In the genomic region with DNA sequence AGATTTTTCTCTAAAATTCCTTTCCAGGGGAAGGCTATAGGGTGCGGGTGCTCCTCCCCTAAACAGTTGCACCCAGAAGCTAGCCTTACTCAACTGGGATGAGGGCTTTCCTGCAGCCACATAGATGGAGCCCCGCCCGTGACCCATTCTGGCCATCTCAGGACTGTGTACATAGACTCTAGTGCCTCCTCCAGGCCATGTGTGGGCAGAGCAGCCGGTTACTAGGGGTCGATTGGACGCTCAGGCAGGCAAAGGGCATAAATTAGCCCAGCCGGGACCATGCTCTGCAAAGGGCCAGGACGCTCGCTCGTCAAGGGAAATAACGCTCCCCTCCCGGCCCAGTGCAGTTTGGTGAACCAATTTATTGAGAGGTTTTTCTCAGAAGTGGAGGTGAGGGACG, we compare ENCODE assay signal across 13 mouse cellular contexts. TPM values are rescaled to one million over a fixed set of nuclear protein-coding genes. Genes with fewer than 3 reads are reported as not detected.
DNase-seq lines count a peak whose midpoint lies in the region; ATAC-seq lines count a peak whose summit lies in the region.
"Had no signal": no experiment of that assay in that cellular context is flagged by ENCODE, and none has a peak within 500 bp of the region (broad histone marks: within the 10 kb centered on the region; RNA-seq: fewer than 3 reads in every experiment).

No protein-coding gene starts in this region.

- ATAC-seq in hindbrain, embryonic 11.5 days (ENCODE audit: low FRiP score): peak; percentile 53
- ATAC-seq in hindbrain, embryonic 13.5 days (ENCODE audit: low FRiP score): no peak
- ATAC-seq in midbrain, embryonic 12.5 days (ENCODE audit: low FRiP score, low read depth): peak; percentile 25; the same call in 1 of the 2 replicates
- no peak for ATAC-seq in midbrain, embryonic 16.5 days
- no peak for ATAC-seq in granulocyte monocyte progenitor cell, adult 5-6 weeks (replicated peaks; ENCODE audit: poor library complexity, severe bottlenecking)

- peak; percentile 66 for DNase-seq in hindbrain, embryonic 11.5 days (ENCODE audit: low spot score)
- DNase-seq in embryonic facial prominence, embryonic 10.5 days (ENCODE audit: low spot score): peak; percentile 55
- peak; percentile 87 for DNase-seq in retina, postnatal 1 day
- DNase-seq: lung, adult 18-20 months had no signal

- no peak overlapping the region for H3K4me3 ChIP-seq in hindbrain, embryonic 11.5 days (ENCODE audit: low read depth, low read length)
- no peak overlapping the region for H3K4me3 ChIP-seq in hindbrain, embryonic 13.5 days
- no peak overlapping the region for H3K4me3 ChIP-seq in midbrain, embryonic 12.5 days
- H3K4me3 ChIP-seq in midbrain, embryonic 16.5 days (ENCODE audit: low read depth, low read length): no peak overlapping the region
- H3K4me3 ChIP-seq in embryonic facial prominence, embryonic 10.5 days: no peak overlapping the region
- H3K4me3 ChIP-seq: erythroblast, embryonic 14.5 days had no signal

- 0 out of 2 replicates have a peak overlapping the region, but pooled peaks have one; percentile 8 for H3K9ac ChIP-seq in hindbrain, embryonic 11.5 days (ENCODE audit: low read depth, low read length)
- no peak overlapping the region for H3K9ac ChIP-seq in hindbrain, embryonic 13.5 days
- H3K9ac ChIP-seq in midbrain, embryonic 12.5 days (replicated peaks): no peak overlapping the region
- no peak overlapping the region for H3K9ac ChIP-seq in midbrain, embryonic 16.5 days (ENCODE audit: low read depth, low read length)

- 16% methylated on average over 13 of the region's 13 CpGs for WGBS in hindbrain, embryonic 11.5 days
- 14% methylated on average over 13 of the region's 13 CpGs for WGBS in hindbrain, embryonic 13.5 days
- 7% methylated on average over 13 of the region's 13 CpGs for WGBS in midbrain, embryonic 12.5 days
- 12% methylated on average over 13 of the region's 13 CpGs for WGBS in midbrain, embryonic 16.5 days
- 10% methylated on average over 13 of the region's 13 CpGs for WGBS in embryonic facial prominence, embryonic 10.5 days

- H3K27ac ChIP-seq in hindbrain, embryonic 11.5 days (ENCODE audit: low read depth, low read length): no peak overlapping the region
- H3K27ac ChIP-seq in hindbrain, embryonic 13.5 days: no peak overlapping the region
- H3K27ac ChIP-seq in midbrain, embryonic 12.5 days (replicated peaks): no peak overlapping the region; the same call in 1 of the 2 replicates
- no peak overlapping the region for H3K27ac ChIP-seq in midbrain, embryonic 16.5 days (ENCODE audit: low read length)
- no peak overlapping the region for H3K27ac ChIP-seq in embryonic facial prominence, embryonic 10.5 days (replicated peaks)

- H3K27me3 ChIP-seq in hindbrain, embryonic 11.5 days (ENCODE audit: control insufficient read depth, insufficient read depth, low read length): peaks cover 67% of the 10 kb centered on the region
- H3K27me3 ChIP-seq in hindbrain, embryonic 13.5 days: peaks cover 87% of the 10 kb centered on the region
- H3K27me3 ChIP-seq in midbrain, embryonic 12.5 days: peaks cover 91% of the 10 kb centered on the region
- peaks cover 34% of the 10 kb centered on the region for H3K27me3 ChIP-seq in midbrain, embryonic 16.5 days (ENCODE audit: control insufficient read depth, insufficient read depth, low read depth, low read length)
- peaks cover 98% of the 10 kb centered on the region for H3K27me3 ChIP-seq in embryonic facial prominence, embryonic 10.5 days (replicated peaks; ENCODE audit: low read depth, poor library complexity, severe bottlenecking)

- no peaks in the 10 kb centered on the region for H3K36me3 ChIP-seq in hindbrain, embryonic 11.5 days (ENCODE audit: control insufficient read depth, insufficient read depth, low read length)
- no peaks in the 10 kb centered on the region for H3K36me3 ChIP-seq in hindbrain, embryonic 13.5 days
- no peaks in the 10 kb centered on the region for H3K36me3 ChIP-seq in midbrain, embryonic 12.5 days
- H3K36me3 ChIP-seq in midbrain, embryonic 16.5 days (ENCODE audit: control insufficient read depth, insufficient read depth, low read length): no peaks in the 10 kb centered on the region
- no peaks in the 10 kb centered on the region for H3K36me3 ChIP-seq in embryonic facial prominence, embryonic 10.5 days (replicated peaks)

- no peaks in the 10 kb centered on the region for H3K9me3 ChIP-seq in hindbrain, embryonic 11.5 days (ENCODE audit: control insufficient read depth, low read length)
- H3K9me3 ChIP-seq in hindbrain, embryonic 13.5 days: no peaks in the 10 kb centered on the region
- no peaks in the 10 kb centered on the region for H3K9me3 ChIP-seq in midbrain, embryonic 12.5 days
- H3K9me3 ChIP-seq in midbrain, embryonic 16.5 days (replicated peaks; ENCODE audit: control insufficient read depth, low read length, poor library complexity, severe bottlenecking): no peaks in the 10 kb centered on the region
- H3K9me3 ChIP-seq in embryonic facial prominence, embryonic 10.5 days: no peaks in the 10 kb centered on the region

- H3K4me1 ChIP-seq in hindbrain, embryonic 11.5 days (replicated peaks; ENCODE audit: control insufficient read depth, insufficient read depth, low read length): peaks cover 15% of the 10 kb centered on the region
- peaks cover 64% of the 10 kb centered on the region for H3K4me1 ChIP-seq in hindbrain, embryonic 13.5 days (replicated peaks)
- peaks cover 50% of the 10 kb centered on the region for H3K4me1 ChIP-seq in midbrain, embryonic 12.5 days
- peaks cover 15% of the 10 kb centered on the region for H3K4me1 ChIP-seq in midbrain, embryonic 16.5 days (ENCODE audit: control insufficient read depth, insufficient read depth, low read length)
- H3K4me1 ChIP-seq in embryonic facial prominence, embryonic 10.5 days: peaks cover 41% of the 10 kb centered on the region

- H3K4me2 ChIP-seq in hindbrain, embryonic 11.5 days (replicated peaks; ENCODE audit: low read depth, low read length): no peak overlapping the region
- H3K4me2 ChIP-seq in hindbrain, embryonic 13.5 days: no peak overlapping the region
- H3K4me2 ChIP-seq in midbrain, embryonic 12.5 days (replicated peaks): no peak overlapping the region
- no peak overlapping the region; the same call in 1 of the 2 replicates for H3K4me2 ChIP-seq in midbrain, embryonic 16.5 days (ENCODE audit: low read length)

RNA-seq across cellular contexts. Expression of gene Aym1, which starts 8.5 kb away (rescaled TPM):
- polyA plus RNA-seq in hindbrain, embryonic 11.5 days (2014; fragmentation: Nextera tagmentation; extraction: Ambion mirVana): not detected in 2 replicates
- polyA plus RNA-seq in hindbrain, embryonic 13.5 days (2015; fragmentation: Nextera tagmentation; extraction: Ambion mirVana): not detected in 2 replicates
- polyA plus RNA-seq in midbrain, embryonic 12.5 days (2016; fragmentation: Nextera tagmentation; extraction: Ambion mirVana): not detected in 2 replicates
- polyA plus RNA-seq in midbrain, embryonic 16.5 days (2015; fragmentation: Nextera tagmentation; extraction: Ambion mirVana): not detected in 2 replicates
- polyA plus RNA-seq in embryonic facial prominence, embryonic 10.5 days (2016; fragmentation: Nextera tagmentation; extraction: Ambion mirVana): not detected in 2 replicates
- not detected in 2 replicates for total RNA-seq in granulocyte monocyte progenitor cell, adult 5-6 weeks (2014; fragmentation: Nextera tagmentation)
- not detected in 2 replicates for total RNA-seq in granulocyte monocyte progenitor cell, adult 5-6 weeks (2017)
- total RNA-seq: layer of hippocampus, postnatal 10 days had no signal
- polyA plus RNA-seq: erythroblast, embryonic 14.5 days; heart, embryonic 16.5 days; neural tube, embryonic 14.5 days; spleen, adult 2 months had no signal

RNA-seq across cellular contexts. Expression of gene Sgsm1, which starts 38.0 kb away (rescaled TPM):
- polyA plus RNA-seq in hindbrain, embryonic 11.5 days (2014; fragmentation: Nextera tagmentation; extraction: Ambion mirVana): 8.5 and 10.5 TPM in 2 replicates
- polyA plus RNA-seq in hindbrain, embryonic 13.5 days (2015; fragmentation: Nextera tagmentation; extraction: Ambion mirVana): 14.2 and 14.5 TPM in 2 replicates
- 16.1 and 19.5 TPM in 2 replicates for polyA plus RNA-seq in midbrain, embryonic 12.5 days (2016; fragmentation: Nextera tagmentation; extraction: Ambion mirVana)
- polyA plus RNA-seq in midbrain, embryonic 16.5 days (2015; fragmentation: Nextera tagmentation; extraction: Ambion mirVana): 27.5 and 29.4 TPM in 2 replicates
- polyA plus RNA-seq in embryonic facial prominence, embryonic 10.5 days (2016; fragmentation: Nextera tagmentation; extraction: Ambion mirVana): 15.1 and 18.0 TPM in 2 replicates
- total RNA-seq in granulocyte monocyte progenitor cell, adult 5-6 weeks (2014; fragmentation: Nextera tagmentation): not detected in 2 replicates
- 0.22 TPM in 1 of 2 replicates, not detected in the other for total RNA-seq in granulocyte monocyte progenitor cell, adult 5-6 weeks (2017)
- polyA plus RNA-seq: erythroblast, embryonic 14.5 days had no signal

Comparison
In these comparisons a context has a peak if more than half of its experiments do, and no peak if none do; other contexts are left out.
1. ATAC-seq: peak in hindbrain, embryonic 11.5 days (single experiment) and midbrain, embryonic 12.5 days (single experiment); none in hindbrain, embryonic 13.5 days (single experiment), midbrain, embryonic 16.5 days (single experiment) and granulocyte monocyte progenitor cell, adult 5-6 weeks (single experiment).
2. Peak in every context shown above with its lines, with median percentiles within 50 percentile points of each other: DNase-seq.